Mouse (Mus musculus) neural tube, embryonic 13.5 days (tissue): ENCODE data around the gene Gm17655. TPM values are rescaled to one million over a fixed set of nuclear protein-coding genes. Genes with fewer than 3 reads are reported as not detected.
"Not testable (repeated sequence)": the region's sequence is repeated elsewhere in the genome, so short reads cannot be mapped to it uniquely, and the experiment has no call there.

Experiments used
- ATAC-seq: fragments of 200-750 bp; cut with Nextera tagmentation; 2 replicates; pipeline ENCODE4 v1.8.0; 2017; ENCODE audit warnings: low read depth, mild to moderate bottlenecking, moderate TSS enrichment, moderate library complexity
- H3K27ac ChIP-seq: fragments of 300-500 bp; sonication (generic); replicated peaks from 2 replicates; pipeline ENCODE4 v1.5.1; 2015; ENCODE audit warnings: moderate library complexity, mild to moderate bottlenecking, inconsistent platforms
- H3K27me3 ChIP-seq: fragments of 300-500 bp; sonication (generic); 2 replicates; pipeline ENCODE4 v1.6.1; 2015; ENCODE audit warnings: mild to moderate bottlenecking, inconsistent platforms
- H3K36me3 ChIP-seq: fragments of 300-500 bp; sonication (generic); 2 replicates; pipeline ENCODE4 v1.6.1; 2015; ENCODE audit warnings: mild to moderate bottlenecking, inconsistent platforms
- H3K4me1 ChIP-seq: fragments of 300-500 bp; sonication (generic); replicated peaks from 2 replicates; pipeline ENCODE4 v1.6.1; 2015; ENCODE audit warnings: inconsistent platforms
- H3K4me2 ChIP-seq: fragments of 300-500 bp; sonication (generic); 2 replicates; pipeline ENCODE4 v1.6.1; 2015; ENCODE audit warnings: inconsistent platforms, mild to moderate bottlenecking, moderate library complexity
- H3K4me3 ChIP-seq: fragments of 300-500 bp; sonication (generic); 2 replicates; pipeline ENCODE4 v1.5.1; 2015; ENCODE audit warnings: mild to moderate bottlenecking, inconsistent platforms
- H3K9ac ChIP-seq: fragments of 300-500 bp; sonication (generic); 2 replicates; pipeline ENCODE4 v1.6.1; 2015; ENCODE audit warnings: moderate library complexity, mild to moderate bottlenecking, inconsistent platforms
- H3K9me3 ChIP-seq: fragments of 300-500 bp; sonication (generic); 2 replicates; pipeline ENCODE4 v1.6.1; 2016; ENCODE audit warnings: inconsistent platforms
- WGBS: fragments of 180-500 bp; shearing (Covaris S2); methylation state at CpG from one replicate; pipeline ENCODE4 v1.1.7; 2015; 5-methylcytosine and 5-hydroxymethylcytosine counted together
- polyA plus RNA-seq: library from polyadenylated mRNA; unstranded; fragments of >200 nt; fragmentation: Nextera tagmentation; extraction: Ambion mirVana; gene quantifications from 2 replicates; pipeline ENCODE4 v1.2.1, GENCODE M21; 2015

The Gm17655 gene
- polyA plus RNA-seq, result 3.5 and 4.0 TPM in 2 replicates

- ATAC-seq, result not testable (repeated sequence)
Observed at GRCm38 (mm10) chr5:110072413-110072812, at the start of gene Gm17655. TSS of gene Gm17655 (minus strand) at chr5:110072513.

GRCm38 (mm10) chr5:110109991-110110441 lies 37.7 kb upstream of the Gm17655 start, which contains the start of gene Zfp605:
TSS of gene Zfp605 (plus strand) at chr5:110110092.
- Histone ChIP-seq H3K27me3 (no peaks in the 10 kb centered on the region), H3K36me3 (peaks cover 47% of the 10 kb centered on the region), H3K27ac (peak within 1 kb of the TSS; percentile 92), H3K4me3 (peak within 1 kb of the TSS; percentile 64), H3K9ac (peak within 1 kb of the TSS; percentile 80), H3K4me2 (peak within 1 kb of the TSS; percentile 74), H3K4me1 (peaks cover 25% of the 10 kb centered on the region), H3K9me3 (no peaks in the 10 kb centered on the region)
- ATAC-seq, result peak; percentile 54
- WGBS, result under 1% methylated on average over 12 of the region's 12 CpGs

More at GRCm38 (mm10) chr5:110072413-110072812, at the start of gene Gm17655:
- H3K27me3 ChIP-seq, H3K36me3 ChIP-seq, H3K4me2 ChIP-seq, H3K27ac ChIP-seq, H3K4me3 ChIP-seq, H3K4me1 ChIP-seq, H3K9ac ChIP-seq: not testable (repeated sequence)
- peaks cover 29% of the 10 kb centered on the region for H3K9me3 ChIP-seq
- WGBS, result no CpG with 5 or more reads among the region's 2 CpGs

DNA sequence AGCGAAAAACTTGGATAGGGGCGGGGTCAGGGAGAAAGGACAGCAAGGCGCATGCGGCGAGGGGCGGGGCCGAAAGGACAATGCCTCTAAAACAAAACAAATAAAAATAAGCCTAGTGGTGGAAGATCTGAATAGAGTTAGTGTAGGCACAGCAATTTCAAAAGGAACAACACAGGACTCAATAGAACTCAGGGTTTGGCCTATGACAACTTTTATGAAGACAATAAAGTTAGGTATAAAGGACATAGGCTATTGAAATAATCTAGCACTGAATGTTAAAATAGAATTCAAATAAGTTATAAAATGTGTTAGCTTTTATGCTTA lies 36.0 kb upstream of the Gm17655 start:
- H3K4me2 ChIP-seq, result peak overlapping the region; percentile 96
- H3K27me3 ChIP-seq, result no peaks in the 10 kb centered on the region
- peaks cover 50% of the 10 kb centered on the region for H3K36me3 ChIP-seq
- peaks cover 25% of the 10 kb centered on the region for H3K4me1 ChIP-seq
- H3K9ac ChIP-seq, result no peak overlapping the region
- H3K27ac ChIP-seq, result peak overlapping the region; percentile 97
- no peaks in the 10 kb centered on the region for H3K9me3 ChIP-seq
- H3K4me3 ChIP-seq, result peak overlapping the region; percentile 74
- ATAC-seq, result no peak
- 1% methylated on average over 7 of the region's 7 CpGs for WGBS

- WGBS, result under 1% methylated on average over 70 of the region's 71 CpGs
Observed at GRCm38 (mm10) chr5:110107581-110108304, 35.4 kb upstream of the Gm17655 start, which contains the start of gene Gtpbp6. TSS of gene Gtpbp6 (minus strand) at chr5:110108197.

DNA sequence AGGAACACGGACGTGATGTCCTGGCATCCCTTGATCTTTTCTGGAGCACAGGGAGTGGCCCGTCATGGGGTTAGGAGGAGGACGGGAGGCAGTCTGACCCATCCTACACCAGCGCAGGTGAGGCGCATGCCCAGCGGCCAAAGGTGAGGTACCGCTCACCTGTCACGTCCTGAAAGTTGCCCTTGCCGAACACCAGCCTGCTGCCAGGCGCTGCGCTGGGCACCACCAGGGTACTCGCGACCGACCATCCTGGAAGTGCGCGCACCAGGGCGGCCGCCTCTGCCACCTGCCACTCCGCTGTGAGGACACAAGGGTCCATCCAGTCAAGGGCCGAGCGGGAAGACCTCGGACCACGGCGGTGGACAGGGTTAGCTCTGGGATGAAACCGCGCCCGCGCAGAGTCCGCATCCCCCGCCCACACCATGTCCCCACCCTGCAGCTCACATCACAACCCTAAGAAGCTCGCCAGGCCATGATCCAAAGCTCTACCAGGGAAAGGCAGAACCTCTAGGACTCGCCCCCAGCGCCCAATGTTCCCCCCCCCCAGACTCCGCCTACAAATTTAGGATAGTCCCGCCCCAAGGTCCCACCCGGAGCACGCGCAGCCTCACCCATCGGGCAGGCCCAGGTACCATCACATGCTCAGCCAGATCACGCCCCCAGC lies 34.7 kb upstream of the Gm17655 start:
- peak overlapping the region; percentile 97 for H3K27ac ChIP-seq
- H3K9ac ChIP-seq, result peak overlapping the region; percentile 84
- H3K9me3 ChIP-seq, result no peaks in the 10 kb centered on the region
- 16% methylated on average over 39 of the region's 41 CpGs for WGBS
- ATAC-seq, result peak; percentile 15
- H3K36me3 ChIP-seq, result peaks cover 48% of the 10 kb centered on the region
- H3K4me3 ChIP-seq, result peak overlapping the region; percentile 74
- peaks cover 27% of the 10 kb centered on the region for H3K4me1 ChIP-seq
- no peaks in the 10 kb centered on the region for H3K27me3 ChIP-seq
- H3K4me2 ChIP-seq, result peak overlapping the region; percentile 96

More at GRCm38 (mm10) chr5:110107581-110108304, 35.4 kb upstream of the Gm17655 start, which contains the start of gene Gtpbp6:
- ATAC-seq, result peak; percentile 81
- Histone ChIP-seq H3K4me3 (peak within 1 kb of the TSS; percentile 74), H3K36me3 (peaks cover 50% of the 10 kb centered on the region), H3K9ac (peak within 1 kb of the TSS; percentile 84), H3K27me3 (no peaks in the 10 kb centered on the region), H3K9me3 (no peaks in the 10 kb centered on the region), H3K27ac (peak within 1 kb of the TSS; percentile 97), H3K4me1 (peaks cover 25% of the 10 kb centered on the region), H3K4me2 (peak within 1 kb of the TSS; percentile 96)

DNA sequence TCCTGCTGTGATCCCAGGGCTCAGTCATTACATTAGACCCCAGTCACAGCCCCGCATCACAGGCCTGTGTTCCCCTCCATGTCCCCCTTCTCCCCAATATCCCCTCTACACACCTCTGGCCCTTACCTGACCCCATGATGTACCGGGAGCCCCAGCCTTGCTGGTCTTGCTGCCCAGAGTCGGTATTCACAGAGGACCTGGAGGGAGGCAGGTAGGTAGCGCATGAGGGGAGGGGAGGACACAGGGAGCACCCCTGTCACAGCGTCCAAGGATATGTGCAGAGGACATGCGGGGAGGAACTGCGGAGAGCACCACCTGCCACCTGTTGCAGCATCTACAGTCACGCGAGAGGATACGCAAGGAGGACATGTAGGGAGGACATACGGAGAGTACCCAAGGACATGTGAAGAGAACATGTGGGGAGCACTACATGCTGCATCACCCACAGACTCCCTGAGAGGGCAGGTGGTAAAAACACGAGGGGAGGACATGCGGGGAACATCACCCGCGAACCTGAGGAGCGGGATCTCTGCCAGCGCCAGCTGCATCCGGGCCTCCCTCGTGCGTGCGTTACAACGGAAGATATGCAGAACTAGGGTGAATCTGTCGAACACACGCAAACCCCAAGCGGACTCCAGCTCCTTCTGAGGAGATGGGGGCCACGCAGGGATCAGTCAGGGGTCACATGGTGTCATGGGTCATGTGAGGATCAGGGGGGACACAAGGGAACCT lies 34.0 kb upstream of the Gm17655 start:
- no peaks in the 10 kb centered on the region for H3K9me3 ChIP-seq
- H3K4me1 ChIP-seq, result peaks cover 34% of the 10 kb centered on the region
- H3K27me3 ChIP-seq, result no peaks in the 10 kb centered on the region
- 93% methylated on average over 26 of the region's 26 CpGs for WGBS
- peak overlapping the region; percentile 74 for H3K4me3 ChIP-seq
- H3K4me2 ChIP-seq, result peak overlapping the region; percentile 96
- ATAC-seq, result no peak
- H3K36me3 ChIP-seq, result peaks cover 42% of the 10 kb centered on the region
- H3K9ac ChIP-seq, result peak overlapping the region; percentile 84
- H3K27ac ChIP-seq, result no peak overlapping the region

DNA sequence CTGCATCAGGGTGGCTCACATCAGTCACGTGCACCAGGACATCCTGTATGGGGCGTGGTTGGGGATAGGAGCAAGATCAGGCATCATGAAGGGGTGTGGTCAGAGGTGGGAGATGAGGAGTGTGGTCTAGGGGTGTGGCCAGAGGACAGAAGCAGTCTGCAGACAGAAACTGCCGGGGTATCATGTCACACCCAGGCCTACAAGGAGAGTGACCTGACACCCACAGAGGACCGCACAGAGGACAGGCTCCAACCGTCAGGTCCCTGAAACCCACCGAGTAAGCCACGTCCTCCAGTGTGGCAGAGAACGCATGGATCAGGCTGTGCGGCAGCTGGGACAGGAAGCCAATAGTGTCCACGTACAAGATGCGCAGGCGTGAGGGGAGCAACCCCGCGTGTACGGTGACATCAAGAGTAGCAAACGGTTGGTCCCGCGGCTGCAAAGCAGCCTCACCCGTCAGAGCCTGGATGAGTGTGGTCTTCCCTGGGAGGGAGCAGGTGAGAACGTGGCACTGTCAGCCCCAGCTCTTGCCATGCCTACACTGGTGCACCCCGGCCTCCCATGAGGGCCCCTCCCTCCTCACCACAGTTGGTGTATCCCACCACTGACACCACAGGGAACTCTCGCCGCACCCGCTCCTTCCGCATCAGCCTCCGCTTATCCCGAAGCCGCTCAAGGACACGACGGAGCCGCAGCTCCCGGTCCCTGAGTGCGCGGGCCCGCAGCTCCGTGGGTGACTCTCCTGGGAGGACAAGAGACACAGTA lies 32.5 kb upstream of the Gm17655 start:
- Histone ChIP-seq H3K27ac (no peak overlapping the region), H3K4me1 (peaks cover 40% of the 10 kb centered on the region), H3K4me3 (no peak overlapping the region), H3K9me3 (no peaks in the 10 kb centered on the region), H3K4me2 (no peak overlapping the region), H3K9ac (no peak overlapping the region), H3K27me3 (no peaks in the 10 kb centered on the region), H3K36me3 (peaks cover 42% of the 10 kb centered on the region)
- 95% methylated on average over 36 of the region's 36 CpGs for WGBS
- ATAC-seq, result no peak

- 95% methylated on average over 27 of the region's 27 CpGs for WGBS
- Histone ChIP-seq H3K9me3 (no peaks in the 10 kb centered on the region), H3K27me3 (no peaks in the 10 kb centered on the region), H3K27ac (no peak overlapping the region), H3K36me3 (peaks cover 42% of the 10 kb centered on the region), H3K9ac (no peak overlapping the region), H3K4me2 (no peak overlapping the region), H3K4me1 (peaks cover 40% of the 10 kb centered on the region), H3K4me3 (no peak overlapping the region)
- ATAC-seq, result no peak
Observed at GRCm38 (mm10) chr5:110103901-110104615, 31.7 kb upstream of the Gm17655 start.

- Histone ChIP-seq H3K27ac (no peak overlapping the region), H3K9ac (no peak overlapping the region), H3K4me2 (no peak overlapping the region), H3K27me3 (no peaks in the 10 kb centered on the region), H3K9me3 (no peaks in the 10 kb centered on the region), H3K36me3 (peaks cover 42% of the 10 kb centered on the region), H3K4me3 (no peak overlapping the region), H3K4me1 (peaks cover 40% of the 10 kb centered on the region)
- no peak for ATAC-seq
- 95% methylated on average over 19 of the region's 19 CpGs for WGBS
Observed at GRCm38 (mm10) chr5:110102853-110103625, 30.7 kb upstream of the Gm17655 start.

DNA sequence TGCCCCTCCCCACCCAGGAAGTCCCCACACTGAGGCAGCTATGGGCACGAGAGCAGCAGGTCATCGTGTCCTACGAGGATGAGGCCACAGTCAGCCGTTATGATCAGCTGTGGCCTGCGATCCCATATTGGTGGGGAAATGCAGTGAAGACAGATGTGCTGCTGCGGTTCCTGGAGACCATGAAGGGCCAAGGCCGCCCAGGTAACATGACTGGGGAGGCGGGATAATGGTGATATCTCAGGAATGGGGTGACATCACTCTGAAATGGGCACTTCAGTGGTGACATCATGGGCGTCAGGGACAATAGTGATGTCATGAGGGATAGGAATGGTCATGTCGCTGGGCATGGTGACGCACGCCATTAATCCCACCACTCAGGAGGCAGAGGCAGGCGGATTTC lies 30.1 kb upstream of the Gm17655 start:
- WGBS, result 90% methylated on average over 13 of the region's 13 CpGs
- no peaks in the 10 kb centered on the region for H3K9me3 ChIP-seq
- H3K27me3 ChIP-seq, result no peaks in the 10 kb centered on the region
- no peak overlapping the region for H3K27ac ChIP-seq
- H3K4me2 ChIP-seq, result peak overlapping the region; percentile 63
- no peak for ATAC-seq
- H3K4me3 ChIP-seq, result no peak overlapping the region
- H3K9ac ChIP-seq, result no peak overlapping the region
- peaks cover 40% of the 10 kb centered on the region for H3K4me1 ChIP-seq
- H3K36me3 ChIP-seq, result peaks cover 42% of the 10 kb centered on the region
